Mouse (Mus musculus) ES-Bruce4 (cell line): ENCODE data around the gene Plcg2.

Source experiments
- CTCF ChIP-seq: IDR thresholded peaks from one replicate; pipeline ENCODE4 v1.8.1; 2011; ENCODE audit warnings: low read depth, low read length
- EP300 ChIP-seq: IDR thresholded peaks from 2 replicates; pipeline ENCODE4 v1.6.1; 2011; ENCODE audit warnings: low read depth, low read length; ENCODE audit not compliant: insufficient read depth
- POLR2A ChIP-seq: IDR thresholded peaks from one replicate; pipeline ENCODE4 v1.8.1; 2011; ENCODE audit warnings: low read length; ENCODE audit not compliant: insufficient read depth

DNA sequence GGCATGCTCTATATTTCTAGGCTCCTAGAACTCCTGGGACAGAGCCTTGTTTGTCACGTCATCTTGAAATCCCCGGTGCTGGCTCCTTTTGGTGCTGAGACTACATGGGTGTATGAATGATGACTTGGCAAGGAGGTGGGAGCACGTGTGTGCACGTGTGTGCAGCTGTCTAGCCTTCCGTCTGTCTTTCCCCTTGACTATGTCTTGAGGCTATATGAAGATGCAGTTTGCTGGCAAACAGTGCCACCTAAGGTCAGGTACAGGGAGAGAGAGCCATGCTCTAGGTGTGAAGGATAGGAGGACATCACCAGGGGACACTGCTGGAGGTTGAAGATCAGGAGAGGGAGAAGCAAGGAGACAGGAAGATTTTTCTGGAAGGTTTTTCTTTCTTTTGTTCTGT lies 49.9 kb downstream of the Plcg2 start:
- TF ChIP-seq POLR2A (no peak), CTCF (peak; percentile 14), EP300 (no peak)
